9 mouse cellular contexts compared by ENCODE assay signal in genomic region chr4:123284731-123285624, GRCm38 (mm10). TPM values are rescaled to one million over a fixed set of nuclear protein-coding genes. Genes with fewer than 3 reads are reported as not detected.
DNase-seq lines count a peak whose midpoint lies in the region; ATAC-seq lines count a peak whose summit lies in the region.
"Had no signal": no experiment of that assay in that cellular context is flagged by ENCODE, and none has a peak within 500 bp of the region (broad histone marks: within the 10 kb centered on the region; RNA-seq: fewer than 3 reads in every experiment).

No protein-coding gene starts in this region.

- peak overlapping the region; percentile 67 to 90 for H3K27ac ChIP-seq in heart, embryonic 14.5 days (replicated peaks in 1 of 2; ENCODE audit: control insufficient read depth in 1 of 2, insufficient read depth in 1 of 2, low read depth in 2 of 2, low read length in 2 of 2)
- H3K27ac ChIP-seq in limb, embryonic 15.5 days = no peak overlapping the region
- H3K27ac ChIP-seq in stomach, embryonic 16.5 days (ENCODE audit: low read length) = no peak overlapping the region

- H3K36me3 ChIP-seq in heart, embryonic 14.5 days (ENCODE audit: control insufficient read depth, insufficient read depth, low read length) = peaks cover 51% of the 10 kb centered on the region
- H3K36me3 ChIP-seq in limb, embryonic 15.5 days = peaks cover 33% of the 10 kb centered on the region
- peaks cover 20% of the 10 kb centered on the region for H3K36me3 ChIP-seq in stomach, embryonic 16.5 days (ENCODE audit: control insufficient read depth, insufficient read depth, low read length)

- H3K4me2 ChIP-seq in heart, embryonic 14.5 days (ENCODE audit: low read length) = peak overlapping the region; percentile 94
- H3K4me2 ChIP-seq in limb, embryonic 15.5 days = peak overlapping the region; percentile 74
- peak overlapping the region; percentile 87 for H3K4me2 ChIP-seq in stomach, embryonic 16.5 days (ENCODE audit: low read depth, low read length)

- no peaks in the 10 kb centered on the region for H3K27me3 ChIP-seq in heart, embryonic 14.5 days (ENCODE audit: control insufficient read depth, insufficient read depth, low read length)
- no peaks in the 10 kb centered on the region for H3K27me3 ChIP-seq in limb, embryonic 15.5 days
- no peaks in the 10 kb centered on the region for H3K27me3 ChIP-seq in stomach, embryonic 16.5 days (ENCODE audit: control insufficient read depth, insufficient read depth, low read length)

- no peaks in the 10 kb centered on the region for H3K9me3 ChIP-seq in heart, embryonic 14.5 days (ENCODE audit: control insufficient read depth, low read length)
- H3K9me3 ChIP-seq in limb, embryonic 15.5 days = no peaks in the 10 kb centered on the region
- no peaks in the 10 kb centered on the region for H3K9me3 ChIP-seq in stomach, embryonic 16.5 days (replicated peaks; ENCODE audit: control insufficient read depth, low read length)

- peak; percentile 28; the same call in 1 of the 2 replicates for ATAC-seq in heart, embryonic 14.5 days (ENCODE audit: insufficient number of reproducible peaks, insufficient read depth, low FRiP score, low read depth)
- no peak for ATAC-seq in limb, embryonic 15.5 days (ENCODE audit: insufficient number of reproducible peaks, low FRiP score, low TSS enrichment, low read depth)
- ATAC-seq in stomach, embryonic 16.5 days (ENCODE audit: insufficient read depth, low FRiP score) = no peak

- H3K4me3 ChIP-seq in heart, embryonic 14.5 days (ENCODE audit: control insufficient read depth in 1 of 2, insufficient read depth in 1 of 2, low read depth in 1 of 2, low read length in 2 of 2) = peak overlapping the region; percentile 47 to 68
- H3K4me3 ChIP-seq in limb, embryonic 15.5 days = peak overlapping the region; percentile 56
- peak overlapping the region; percentile 67 for H3K4me3 ChIP-seq in stomach, embryonic 16.5 days (replicated peaks; ENCODE audit: low read length)

- 38% methylated on average over 6 of the region's 6 CpGs for WGBS in heart, embryonic 14.5 days
- WGBS in limb, embryonic 15.5 days = 73% methylated on average over 6 of the region's 6 CpGs
- WGBS in stomach, embryonic 16.5 days = 69% methylated on average over 6 of the region's 6 CpGs

- H3K9ac ChIP-seq in heart, embryonic 14.5 days (ENCODE audit: low read length) = peak overlapping the region; percentile 85
- no peak overlapping the region for H3K9ac ChIP-seq in limb, embryonic 15.5 days
- peak overlapping the region; percentile 72 for H3K9ac ChIP-seq in stomach, embryonic 16.5 days (ENCODE audit: low read length)

- peak; percentile 24 for DNase-seq in spleen, adult 12 weeks (ENCODE audit: low spot score)
- no peak for DNase-seq in spleen, adult 18-20 months
- DNase-seq in ovary, postnatal 10 days (ENCODE audit: low spot score) = no peak
- DNase-seq in adrenal gland, postnatal 25 days = no peak
- DNase-seq in urinary bladder, postnatal 10 days (ENCODE audit: low spot score) = no peak

- peaks cover 7 to 32% of the 10 kb centered on the region in 2 experiments; a peak in 3 of 4 replicates for H3K4me1 ChIP-seq in heart, embryonic 14.5 days (ENCODE audit: control insufficient read depth in 2 of 2, insufficient read depth in 2 of 2, low read length in 2 of 2)
- H3K4me1 ChIP-seq in limb, embryonic 15.5 days = peaks cover 25% of the 10 kb centered on the region
- peaks cover 25% of the 10 kb centered on the region for H3K4me1 ChIP-seq in stomach, embryonic 16.5 days (ENCODE audit: control insufficient read depth, insufficient read depth, low read length)

RNA-seq across cellular contexts. Expression of gene Pabpc4, which starts 22.8 kb away (rescaled TPM):
- 63.0 and 80.2 TPM in 2 replicates for polyA plus RNA-seq in heart, embryonic 14.5 days (2014; fragmentation: Nextera tagmentation; extraction: Ambion mirVana)
- polyA plus RNA-seq in limb, embryonic 15.5 days (2015; fragmentation: Nextera tagmentation; extraction: Ambion mirVana) = 40.1 and 42.6 TPM in 2 replicates
- polyA plus RNA-seq in stomach, embryonic 16.5 days (2015; fragmentation: Nextera tagmentation; extraction: Ambion mirVana) = 31.2 and 42.5 TPM in 2 replicates
- total RNA-seq in adrenal gland, postnatal 25 days (2021) = 97.7 and 112 TPM in 2 replicates

RNA-seq across cellular contexts. Expression of gene Oxct2a, which starts 38.5 kb away (rescaled TPM):
- polyA plus RNA-seq in heart, embryonic 14.5 days (2014; fragmentation: Nextera tagmentation; extraction: Ambion mirVana) = not detected in 2 replicates
- polyA plus RNA-seq in limb, embryonic 15.5 days (2015; fragmentation: Nextera tagmentation; extraction: Ambion mirVana) = 0.17 TPM in 1 of 2 replicates, not detected in the other
- not detected in 2 replicates for polyA plus RNA-seq in stomach, embryonic 16.5 days (2015; fragmentation: Nextera tagmentation; extraction: Ambion mirVana)
- total RNA-seq in adrenal gland, postnatal 25 days (2021) = not detected in 2 replicates
- total RNA-seq: left cerebral cortex, postnatal 36 days had no signal

RNA-seq across cellular contexts. Expression of gene Heyl, which starts 51.6 kb away (rescaled TPM):
- polyA plus RNA-seq in heart, embryonic 14.5 days (2014; fragmentation: Nextera tagmentation; extraction: Ambion mirVana) = 10.7 and 11.4 TPM in 2 replicates
- 11.0 and 15.6 TPM in 2 replicates for polyA plus RNA-seq in limb, embryonic 15.5 days (2015; fragmentation: Nextera tagmentation; extraction: Ambion mirVana)
- polyA plus RNA-seq in stomach, embryonic 16.5 days (2015; fragmentation: Nextera tagmentation; extraction: Ambion mirVana) = 18.5 and 21.3 TPM in 2 replicates
- 3.8 and 4.0 TPM in 2 replicates for total RNA-seq in adrenal gland, postnatal 25 days (2021)

RNA-seq across cellular contexts. Expression of gene Bmp8a, which starts 58.1 kb away (rescaled TPM):
- not detected in 2 replicates for polyA plus RNA-seq in heart, embryonic 14.5 days (2014; fragmentation: Nextera tagmentation; extraction: Ambion mirVana)
- polyA plus RNA-seq in limb, embryonic 15.5 days (2015; fragmentation: Nextera tagmentation; extraction: Ambion mirVana) = 6.3 and 7.2 TPM in 2 replicates
- 0.48 and 0.65 TPM in 2 replicates for polyA plus RNA-seq in stomach, embryonic 16.5 days (2015; fragmentation: Nextera tagmentation; extraction: Ambion mirVana)
- total RNA-seq in adrenal gland, postnatal 25 days (2021) = not detected in 2 replicates

Comparison
In these comparisons a context has a peak if more than half of its experiments do, and no peak if none do; other contexts are left out.
1. H3K27ac ChIP-seq: peak in heart, embryonic 14.5 days (2 of 2); none in limb, embryonic 15.5 days (single experiment) and stomach, embryonic 16.5 days (single experiment).
2. Peak in every context shown above with its lines, with median percentiles within 50 percentile points of each other: H3K4me2 ChIP-seq and H3K4me3 ChIP-seq.